Mouse (Mus musculus): Measurements from ENCODE around the gene Fam92b. TPM values are rescaled to one million over a fixed set of nuclear protein-coding genes. Genes with fewer than 3 reads are reported as not detected.

Fam92b gene
- polyA plus RNA-seq (2015; fragmentation: Nextera tagmentation; extraction: Ambion mirVana), result not detected in 2 replicates

DNA sequence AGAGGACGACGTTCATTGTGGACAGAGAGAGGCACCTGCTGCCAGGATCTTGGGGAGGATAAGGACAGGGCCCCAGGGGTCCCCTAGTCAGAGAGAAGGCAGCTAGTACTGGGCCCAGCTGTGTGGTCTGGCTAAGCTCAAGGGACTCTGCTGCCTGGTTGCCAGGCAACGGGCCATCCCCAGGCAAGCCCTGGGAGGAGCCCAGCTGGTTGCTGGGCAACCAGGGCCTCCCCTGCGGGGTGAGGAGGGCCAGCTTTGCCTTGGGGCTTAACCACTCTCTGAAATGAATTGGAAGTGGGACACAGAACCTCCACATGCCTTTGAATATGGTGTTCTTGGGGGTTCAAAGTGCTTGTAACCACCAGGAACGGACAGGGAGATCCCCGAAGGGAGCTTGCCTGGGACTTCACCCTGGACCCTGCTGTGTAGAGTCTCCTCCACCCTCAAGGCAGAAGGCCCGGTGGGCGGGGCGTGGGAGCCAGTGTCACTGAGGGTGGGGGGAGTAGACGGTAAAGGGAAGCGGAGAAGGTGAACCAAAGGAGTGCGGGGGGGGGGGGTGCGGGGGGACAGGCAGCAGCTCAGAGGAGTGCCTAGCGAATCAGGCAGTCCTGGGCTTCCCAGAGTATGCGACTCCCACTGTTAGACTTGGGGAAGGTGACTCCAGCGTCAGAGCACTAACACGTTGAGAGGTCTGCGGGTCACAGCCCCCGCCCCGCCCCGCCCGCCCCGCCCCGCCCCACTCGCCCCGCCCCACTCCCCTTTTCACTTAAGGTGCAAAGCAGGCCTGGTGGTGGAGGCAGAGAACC, at the start of gene Fam92b:
TSS of gene Fam92b (minus strand) at position 149 of the 806 bp plus-strand sequence.
- Histone ChIP-seq H3K27me3 (replicated peaks) (peaks cover 40% of the 10 kb centered on the region), H3K4me2 (peak within 1 kb of the TSS; percentile 60), H3K4me3 (peak within 1 kb of the TSS; percentile 2; the same call in 1 of the 2 replicates), H3K4me1 (peaks cover 28% of the 10 kb centered on the region), H3K36me3 (no peaks in the 10 kb centered on the region), H3K27ac (replicated peaks) (no peak within 1 kb of the TSS), H3K9ac (peak within 1 kb of the TSS; percentile 54; the same call in 1 of the 2 replicates), H3K9me3 (no peaks in the 10 kb centered on the region)
- WGBS, result under 1% methylated on average over 24 of the region's 26 CpGs
- peak; percentile 66; the same call in 1 of the 2 replicates for ATAC-seq (ENCODE audit: extremely low read depth, insufficient number of reproducible peaks, low FRiP score, low TSS enrichment)

DNA sequence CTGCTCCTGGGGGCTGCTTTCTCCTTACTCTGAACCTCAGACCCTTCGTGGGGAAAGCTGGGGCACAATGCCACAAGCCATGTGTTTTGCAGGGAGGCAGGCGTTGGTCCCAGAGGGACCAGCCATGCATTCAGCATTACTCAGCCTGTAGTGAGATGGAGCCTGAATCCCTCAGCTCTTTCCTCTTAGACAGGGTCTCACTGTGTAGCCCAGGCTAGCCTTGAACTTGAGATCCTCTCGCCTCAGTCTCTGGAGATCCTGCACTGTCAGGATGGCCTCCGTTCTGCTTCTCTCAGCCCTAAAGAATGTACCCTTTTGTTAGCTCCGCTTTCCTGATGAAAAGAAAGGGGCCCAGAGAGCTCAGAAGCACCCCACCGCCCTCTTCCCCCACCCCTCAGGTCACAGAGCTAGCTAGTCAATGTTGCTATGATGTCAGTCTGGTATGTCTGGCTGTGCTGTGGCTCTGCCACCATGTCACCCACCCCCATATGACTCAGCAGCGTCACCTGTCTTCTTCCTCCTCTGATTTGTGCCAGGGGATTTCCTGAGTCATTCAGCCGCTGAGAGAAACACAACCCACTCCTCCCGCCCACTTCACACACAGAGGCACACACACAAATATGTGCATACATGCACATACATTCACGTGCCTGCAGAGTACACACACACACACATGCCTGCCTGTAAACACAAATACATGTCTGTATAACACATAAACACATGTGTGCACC, 48.3 kb upstream of the Fam92b start:
- H3K36me3 ChIP-seq, result no peaks in the 10 kb centered on the region
- ATAC-seq (ENCODE audit: extremely low read depth, insufficient number of reproducible peaks, low FRiP score, low TSS enrichment), result no peak
- WGBS, result 48% methylated on average over 10 of the region's 10 CpGs

DNA sequence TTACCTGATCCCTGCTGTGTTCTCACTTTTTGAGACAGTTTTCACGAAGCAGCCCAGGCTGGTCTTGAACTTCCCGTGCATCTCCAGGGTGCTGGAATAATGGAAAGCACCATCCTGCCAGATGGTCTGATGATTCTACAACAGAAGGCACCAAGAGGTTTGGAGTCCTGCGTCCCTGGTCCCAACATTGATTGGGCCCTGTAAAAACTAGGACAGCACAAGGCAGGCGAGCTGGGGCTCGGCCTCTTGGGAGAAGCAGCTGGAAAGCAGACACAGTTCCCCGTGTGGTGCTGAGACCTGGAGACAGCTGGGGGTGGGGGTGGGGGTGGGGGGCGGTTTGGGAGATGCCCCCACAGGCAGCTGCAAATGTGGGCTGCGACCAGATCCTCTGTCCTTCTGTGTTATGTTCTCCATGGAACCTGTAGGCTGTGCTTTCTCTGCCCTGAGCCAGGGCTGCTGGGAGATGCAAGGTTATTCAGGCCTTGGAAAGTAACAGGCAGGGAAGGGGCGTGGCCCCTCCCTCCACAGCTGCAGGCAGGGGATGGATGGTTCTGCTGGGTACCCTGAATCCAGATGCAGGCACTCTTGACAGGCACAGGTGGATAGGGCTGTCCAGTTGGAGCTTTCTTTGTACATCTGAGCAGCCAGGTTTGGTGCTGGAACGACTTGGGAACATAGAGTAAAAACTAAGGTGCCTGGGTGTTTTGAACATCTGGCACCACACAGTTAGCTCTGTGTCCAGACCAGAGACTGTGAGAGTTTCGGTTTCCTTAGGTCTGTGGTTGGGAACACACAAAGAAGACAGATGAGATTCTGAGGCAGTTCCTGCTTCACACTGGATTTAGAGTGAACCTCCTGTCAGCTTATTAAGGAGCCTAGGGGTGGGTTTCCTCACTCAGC, 47.5 kb upstream of the Fam92b start:
- ATAC-seq (ENCODE audit: extremely low read depth, insufficient number of reproducible peaks, low FRiP score, low TSS enrichment), result no peak
- H3K4me3 ChIP-seq, result no peak overlapping the region
- H3K36me3 ChIP-seq, result no peaks in the 10 kb centered on the region
- peaks cover 30% of the 10 kb centered on the region for H3K27me3 ChIP-seq (replicated peaks)
- no peaks in the 10 kb centered on the region for H3K9me3 ChIP-seq
- H3K4me1 ChIP-seq, result peaks cover 57% of the 10 kb centered on the region
- no peak overlapping the region for H3K27ac ChIP-seq (replicated peaks)
- no peak overlapping the region for H3K4me2 ChIP-seq
- H3K9ac ChIP-seq, result 0 out of 2 replicates have a peak overlapping the region, but pooled peaks have one; percentile 28
- 57% methylated on average over 11 of the region's 11 CpGs for WGBS

More for the DNA sequence above, 48.3 kb upstream of the Fam92b start:
- Histone ChIP-seq H3K9ac (peak overlapping the region; percentile 28; the same call in 1 of the 2 replicates), H3K4me3 (no peak overlapping the region), H3K9me3 (no peaks in the 10 kb centered on the region), H3K4me2 (no peak overlapping the region), H3K27me3 (replicated peaks) (peaks cover 38% of the 10 kb centered on the region), H3K4me1 (peaks cover 60% of the 10 kb centered on the region), H3K27ac (replicated peaks) (no peak overlapping the region)

DNA sequence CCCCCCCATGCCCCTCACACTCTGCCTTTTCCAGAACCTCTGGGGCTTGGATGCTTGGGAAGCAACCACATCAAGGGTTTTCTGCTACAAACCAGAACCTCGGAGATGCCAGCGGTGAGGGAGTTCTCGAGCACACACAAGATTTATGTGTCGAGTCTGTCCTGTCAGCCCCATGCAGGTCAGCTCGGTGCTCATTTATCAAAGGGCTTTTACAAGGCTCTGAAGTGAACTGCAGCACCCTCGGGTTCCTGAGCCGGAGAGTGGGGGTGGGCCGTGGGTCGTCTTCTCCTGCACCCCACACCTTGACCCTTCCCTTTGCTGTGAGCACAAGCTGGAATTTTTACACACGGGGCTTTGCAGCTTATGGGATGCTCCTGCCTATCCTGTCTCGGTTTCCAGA, 45.3 kb upstream of the Fam92b start:
- 50% methylated on average over 11 of the region's 11 CpGs for WGBS
- no peaks in the 10 kb centered on the region for H3K9me3 ChIP-seq
- H3K4me3 ChIP-seq, result no peak overlapping the region
- H3K9ac ChIP-seq, result no peak overlapping the region; the same call in 1 of the 2 replicates
- H3K27me3 ChIP-seq (replicated peaks), result peaks cover 16% of the 10 kb centered on the region
- H3K4me2 ChIP-seq, result no peak overlapping the region
- H3K36me3 ChIP-seq, result no peaks in the 10 kb centered on the region
- H3K27ac ChIP-seq (replicated peaks), result no peak overlapping the region
- no peak for ATAC-seq (ENCODE audit: extremely low read depth, insufficient number of reproducible peaks, low FRiP score, low TSS enrichment)
- H3K4me1 ChIP-seq, result peaks cover 49% of the 10 kb centered on the region

DNA sequence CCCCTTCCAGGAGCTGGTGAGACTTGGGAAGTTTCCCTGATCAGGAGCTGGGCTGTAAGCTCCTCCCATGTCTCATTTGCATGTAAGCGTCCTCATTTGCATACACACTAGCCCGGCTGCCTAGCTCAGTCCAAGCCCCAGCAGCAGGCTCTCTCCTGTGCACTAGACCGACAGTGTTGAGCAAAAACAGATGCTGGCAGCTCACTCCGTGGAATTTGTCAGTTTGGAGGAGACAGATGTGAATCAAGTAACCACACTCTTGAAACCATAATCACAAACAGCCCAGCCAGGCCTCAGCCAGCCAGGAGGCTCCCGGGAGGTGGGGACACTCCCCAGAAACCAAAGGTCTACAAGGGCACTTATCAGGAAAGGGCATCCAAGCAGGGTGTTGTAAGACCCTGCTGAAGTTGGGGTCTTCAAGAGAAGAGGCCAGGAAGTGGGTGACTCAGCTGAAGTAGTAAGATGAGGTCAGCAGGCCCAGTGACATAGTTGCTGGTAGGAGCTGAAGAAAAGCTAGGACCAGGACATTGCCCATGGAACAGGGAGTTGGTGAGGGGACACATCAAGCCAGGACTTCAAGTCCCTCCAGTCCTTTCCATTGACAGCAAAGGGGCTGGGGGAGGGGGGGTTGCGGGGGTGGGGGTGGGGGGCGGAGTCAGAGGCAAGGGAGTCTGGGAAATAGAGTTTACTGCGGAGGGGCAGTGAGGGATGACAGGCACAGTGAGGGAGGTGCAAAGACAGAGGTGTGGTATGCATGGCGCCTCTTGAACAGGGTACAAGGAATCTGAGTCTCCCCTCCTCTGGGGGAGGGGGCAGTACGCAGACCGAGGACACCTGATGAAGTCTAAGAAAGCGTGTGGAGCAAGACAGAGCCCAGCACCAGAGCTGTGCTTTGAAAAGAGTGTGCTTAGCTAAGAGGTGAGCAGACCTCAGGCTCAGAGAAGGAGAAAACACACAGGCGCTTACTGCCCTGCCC, 39.9 kb upstream of the Fam92b start:
- H3K4me2 ChIP-seq, result peak overlapping the region; percentile 10
- peak overlapping the region; percentile 80 for H3K27ac ChIP-seq (replicated peaks)
- peaks cover 8% of the 10 kb centered on the region; the same call in 1 of the 2 replicates for H3K27me3 ChIP-seq (replicated peaks)
- 13% methylated on average over 13 of the region's 13 CpGs for WGBS
- no peak; the same call in 1 of the 2 replicates for ATAC-seq (ENCODE audit: extremely low read depth, insufficient number of reproducible peaks, low FRiP score, low TSS enrichment)
- peak overlapping the region; percentile 56 for H3K9ac ChIP-seq
- no peak overlapping the region for H3K4me3 ChIP-seq
- H3K4me1 ChIP-seq, result peaks cover 52% of the 10 kb centered on the region
- no peaks in the 10 kb centered on the region for H3K36me3 ChIP-seq
- no peaks in the 10 kb centered on the region for H3K9me3 ChIP-seq

DNA sequence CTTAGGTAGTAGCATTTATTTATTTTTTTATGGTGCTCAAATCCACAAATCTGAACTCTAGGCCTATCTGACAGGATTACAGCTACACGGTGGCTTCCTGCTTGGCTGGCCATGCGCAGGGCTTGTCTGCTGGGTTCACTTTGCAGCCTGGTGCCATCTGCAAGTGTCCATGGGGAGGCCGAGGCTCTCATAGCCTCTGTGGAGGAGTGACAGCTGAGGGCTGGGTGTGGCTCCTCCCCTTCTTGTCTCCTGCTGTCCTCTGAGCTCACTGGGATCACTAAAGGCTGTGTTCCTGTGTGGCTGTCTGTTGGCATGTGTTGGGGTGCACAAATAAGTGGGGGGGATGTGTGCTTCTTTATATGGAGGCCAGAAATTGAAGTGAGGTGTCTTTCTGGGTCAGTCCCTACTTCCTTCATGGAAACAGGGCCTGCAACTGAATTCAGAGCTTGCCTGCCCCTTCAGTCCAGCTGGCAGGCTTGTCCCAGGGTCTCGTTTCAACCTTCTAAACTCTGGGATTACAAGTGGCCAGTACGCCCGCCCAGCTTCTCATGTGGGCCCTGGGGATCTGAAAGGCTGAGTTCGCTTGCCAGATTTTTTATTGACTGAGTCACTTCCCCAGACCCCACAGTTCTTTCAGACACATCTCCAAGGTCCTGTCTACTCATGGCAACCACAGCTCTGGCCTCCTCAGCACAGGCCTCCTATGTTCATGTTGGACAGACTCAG, 38.3 kb upstream of the Fam92b start:
- Histone ChIP-seq H3K9me3 (no peaks in the 10 kb centered on the region), H3K27ac (replicated peaks) (peak overlapping the region; percentile 24), H3K36me3 (no peaks in the 10 kb centered on the region), H3K4me1 (peaks cover 59% of the 10 kb centered on the region), H3K4me2 (no peak overlapping the region), H3K27me3 (replicated peaks) (no peaks in the 10 kb centered on the region), H3K9ac (peak overlapping the region; percentile 48), H3K4me3 (no peak overlapping the region)
- WGBS, result 43% methylated on average over 7 of the region's 7 CpGs
- ATAC-seq (ENCODE audit: extremely low read depth, insufficient number of reproducible peaks, low FRiP score, low TSS enrichment), result no peak

DNA sequence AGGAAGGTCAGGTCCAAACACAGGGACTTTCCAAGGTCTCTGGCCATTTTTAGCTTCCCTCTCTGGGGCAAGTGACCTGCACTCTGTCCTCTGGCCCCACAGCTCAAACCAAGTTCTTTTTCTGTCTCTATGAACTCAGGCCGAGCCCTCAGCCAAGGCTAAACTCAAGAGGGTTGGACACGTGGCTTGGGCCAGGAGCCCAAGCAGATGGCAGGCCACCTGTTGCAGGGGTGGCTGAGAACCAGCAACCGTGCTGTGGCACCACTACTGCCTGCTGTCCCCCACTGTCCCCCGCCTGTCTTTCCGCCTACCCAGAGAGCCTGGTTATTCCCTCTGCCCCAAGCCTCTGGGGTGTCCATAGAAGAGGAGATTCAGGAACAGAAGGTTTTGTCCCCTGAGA, 36.7 kb upstream of the Fam92b start:
- Histone ChIP-seq H3K36me3 (no peaks in the 10 kb centered on the region), H3K4me1 (peaks cover 61% of the 10 kb centered on the region), H3K4me3 (no peak overlapping the region), H3K4me2 (no peak overlapping the region), H3K27me3 (replicated peaks) (no peaks in the 10 kb centered on the region), H3K9ac (no peak overlapping the region), H3K9me3 (no peaks in the 10 kb centered on the region), H3K27ac (replicated peaks) (0 out of 2 replicates have a peak overlapping the region, but pooled peaks have one; percentile 20)
- WGBS, result 51% methylated on average over 5 of the region's 5 CpGs
- ATAC-seq (ENCODE audit: extremely low read depth, insufficient number of reproducible peaks, low FRiP score, low TSS enrichment), result no peak

DNA sequence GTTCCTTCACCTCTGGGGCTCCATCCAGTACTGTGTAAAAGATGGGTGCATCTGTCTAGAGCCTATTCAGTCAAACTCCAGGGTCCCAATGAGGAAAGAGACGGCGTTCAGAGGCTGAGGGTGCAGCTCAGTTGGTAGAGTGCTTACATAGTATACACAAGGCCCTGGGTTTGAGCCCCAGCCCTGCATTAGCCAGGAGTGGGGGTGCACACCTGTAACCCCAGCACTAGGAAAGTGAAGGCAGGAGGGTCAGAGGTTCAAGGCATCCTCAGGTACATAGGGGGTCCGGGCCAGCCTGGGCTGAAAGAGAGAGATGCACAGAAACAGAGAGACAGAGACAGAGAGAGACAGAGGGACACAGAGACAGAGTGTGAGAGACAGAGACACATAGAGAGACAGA, 36.0 kb upstream of the Fam92b start:
- H3K4me1 ChIP-seq, result peaks cover 61% of the 10 kb centered on the region
- no peak overlapping the region for H3K9ac ChIP-seq
- no peaks in the 10 kb centered on the region for H3K27me3 ChIP-seq (replicated peaks)
- no peaks in the 10 kb centered on the region for H3K36me3 ChIP-seq
- 89% methylated on average over 3 of the region's 3 CpGs for WGBS
- no peak for ATAC-seq (ENCODE audit: extremely low read depth, insufficient number of reproducible peaks, low FRiP score, low TSS enrichment)
- no peak overlapping the region for H3K27ac ChIP-seq (replicated peaks)
- H3K4me3 ChIP-seq, result no peak overlapping the region
- no peak overlapping the region for H3K4me2 ChIP-seq
- H3K9me3 ChIP-seq, result no peaks in the 10 kb centered on the region

DNA sequence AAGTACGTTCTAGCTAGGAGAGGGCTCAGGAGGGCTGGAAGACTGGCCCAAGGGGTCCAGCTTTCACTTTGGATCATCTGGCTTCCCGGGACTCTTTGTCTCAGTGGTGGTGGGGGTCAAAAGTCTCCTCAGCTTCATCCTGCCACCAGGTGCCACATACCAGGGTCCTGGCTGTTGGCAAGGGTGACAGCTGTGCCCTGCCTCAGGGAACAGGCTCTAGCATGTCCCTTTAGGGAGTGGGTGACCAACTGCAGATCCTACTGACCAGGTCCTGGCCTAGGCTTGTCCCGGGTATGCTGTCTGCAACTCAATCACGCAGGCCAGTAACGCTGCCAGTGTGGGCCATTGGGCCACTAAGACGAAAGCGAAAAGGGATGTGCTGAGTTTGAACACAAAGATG, 35.3 kb upstream of the Fam92b start:
- Histone ChIP-seq H3K36me3 (no peaks in the 10 kb centered on the region), H3K4me1 (peaks cover 57% of the 10 kb centered on the region), H3K4me2 (no peak overlapping the region), H3K9ac (no peak overlapping the region), H3K27ac (replicated peaks) (no peak overlapping the region), H3K9me3 (no peaks in the 10 kb centered on the region), H3K4me3 (no peak overlapping the region), H3K27me3 (replicated peaks) (0 out of 2 replicates have a peak, but pooled peaks cover 3% of the 10 kb centered on the region)
- WGBS, result 90% methylated on average over 7 of the region's 7 CpGs
- no peak for ATAC-seq (ENCODE audit: extremely low read depth, insufficient number of reproducible peaks, low FRiP score, low TSS enrichment)

Data from heart, embryonic 13.5 days (tissue).